Mouse (Mus musculus) kidney, adult 2 months (tissue): ENCODE data around the gene Actr3.

ENCODE experiments used
- CTCF ChIP-seq: fragments of 200-500 bp; conservative IDR thresholded peaks from 2 replicates; pipeline ENCODE4 v1.5.1; 2011; ENCODE audit warnings: low read depth, mild to moderate bottlenecking, control low read depth, low read length, moderate library complexity, mixed read lengths; ENCODE audit not compliant: insufficient read depth, insufficient read length
- POLR2A ChIP-seq: fragments of 200-500 bp; IDR thresholded peaks from one replicate; pipeline ENCODE4 v1.6.1; 2011; ENCODE audit warnings: low read depth, low read length, control low read depth

GRCm38 (mm10) chr1:125437161-125437560, 1.6 kb upstream of the Actr3 start:
- TF ChIP-seq CTCF (no peak), POLR2A (no peak)
